Mouse (Mus musculus): Measurements from ENCODE around the gene Cxcl12. TPM values are rescaled to one million over a fixed set of nuclear protein-coding genes. Genes with fewer than 3 reads are reported as not detected.

The Cxcl12 gene
- polyA plus RNA-seq (2021; fragmentation: Nextera tagmentation): 37.4 and 40.9 TPM in 2 replicates
- long read RNA-seq, experiment 1, full-length matches to known transcripts: 98 of 102 reads
- long read RNA-seq, experiment 1, partial matches to known transcripts: 4 of 102 reads
- long read RNA-seq, experiment 1, other reads (novel, unspliced or antisense): 0 of 102 reads
- long read RNA-seq, experiment 2, full-length matches to known transcripts: 41 of 49 reads
- long read RNA-seq, experiment 2, partial matches to known transcripts: 4 of 49 reads
- long read RNA-seq, experiment 2, other reads (novel, unspliced or antisense): 4 of 49 reads

GRCm38 (mm10) chr6:117168321-117169011 is at the start of gene Cxcl12:
Gene Cxcl12, plus strand, starts transcription at chr6:117168535.

All from left cerebral cortex, adult 6 months (tissue).